Mouse (Mus musculus) neural tube, embryonic 13.5 days (tissue): ENCODE data around the gene Capn5. TPM values are rescaled to one million over a fixed set of nuclear protein-coding genes. Genes with fewer than 3 reads are reported as not detected.
A peak's percentile ranks its signal among the peaks of the same experiment; 100 is the strongest.

ENCODE experiments used
- ATAC-seq: fragments of 200-750 bp; cut with Nextera tagmentation; 2 replicates; pipeline ENCODE4 v1.8.0; 2017; ENCODE audit warnings: low read depth, mild to moderate bottlenecking, moderate TSS enrichment, moderate library complexity
- H3K27ac ChIP-seq: fragments of 300-500 bp; sonication (generic); replicated peaks from 2 replicates; pipeline ENCODE4 v1.5.1; 2015; ENCODE audit warnings: moderate library complexity, mild to moderate bottlenecking, inconsistent platforms
- H3K27me3 ChIP-seq: fragments of 300-500 bp; sonication (generic); 2 replicates; pipeline ENCODE4 v1.6.1; 2015; ENCODE audit warnings: mild to moderate bottlenecking, inconsistent platforms
- H3K36me3 ChIP-seq: fragments of 300-500 bp; sonication (generic); 2 replicates; pipeline ENCODE4 v1.6.1; 2015; ENCODE audit warnings: mild to moderate bottlenecking, inconsistent platforms
- H3K4me1 ChIP-seq: fragments of 300-500 bp; sonication (generic); replicated peaks from 2 replicates; pipeline ENCODE4 v1.6.1; 2015; ENCODE audit warnings: inconsistent platforms
- H3K4me2 ChIP-seq: fragments of 300-500 bp; sonication (generic); 2 replicates; pipeline ENCODE4 v1.6.1; 2015; ENCODE audit warnings: inconsistent platforms, mild to moderate bottlenecking, moderate library complexity
- H3K4me3 ChIP-seq: fragments of 300-500 bp; sonication (generic); 2 replicates; pipeline ENCODE4 v1.5.1; 2015; ENCODE audit warnings: mild to moderate bottlenecking, inconsistent platforms
- H3K9ac ChIP-seq: fragments of 300-500 bp; sonication (generic); 2 replicates; pipeline ENCODE4 v1.6.1; 2015; ENCODE audit warnings: moderate library complexity, mild to moderate bottlenecking, inconsistent platforms
- H3K9me3 ChIP-seq: fragments of 300-500 bp; sonication (generic); 2 replicates; pipeline ENCODE4 v1.6.1; 2016; ENCODE audit warnings: inconsistent platforms
- WGBS: fragments of 180-500 bp; shearing (Covaris S2); methylation state at CpG from one replicate; pipeline ENCODE4 v1.1.7; 2015; 5-methylcytosine and 5-hydroxymethylcytosine counted together
- polyA plus RNA-seq: library from polyadenylated mRNA; unstranded; fragments of >200 nt; fragmentation: Nextera tagmentation; extraction: Ambion mirVana; gene quantifications from 2 replicates; pipeline ENCODE4 v1.2.1, GENCODE M21; 2015

The Capn5 gene
- polyA plus RNA-seq, 1 experiment from 2014 or later = 20.8 TPM

DNA sequence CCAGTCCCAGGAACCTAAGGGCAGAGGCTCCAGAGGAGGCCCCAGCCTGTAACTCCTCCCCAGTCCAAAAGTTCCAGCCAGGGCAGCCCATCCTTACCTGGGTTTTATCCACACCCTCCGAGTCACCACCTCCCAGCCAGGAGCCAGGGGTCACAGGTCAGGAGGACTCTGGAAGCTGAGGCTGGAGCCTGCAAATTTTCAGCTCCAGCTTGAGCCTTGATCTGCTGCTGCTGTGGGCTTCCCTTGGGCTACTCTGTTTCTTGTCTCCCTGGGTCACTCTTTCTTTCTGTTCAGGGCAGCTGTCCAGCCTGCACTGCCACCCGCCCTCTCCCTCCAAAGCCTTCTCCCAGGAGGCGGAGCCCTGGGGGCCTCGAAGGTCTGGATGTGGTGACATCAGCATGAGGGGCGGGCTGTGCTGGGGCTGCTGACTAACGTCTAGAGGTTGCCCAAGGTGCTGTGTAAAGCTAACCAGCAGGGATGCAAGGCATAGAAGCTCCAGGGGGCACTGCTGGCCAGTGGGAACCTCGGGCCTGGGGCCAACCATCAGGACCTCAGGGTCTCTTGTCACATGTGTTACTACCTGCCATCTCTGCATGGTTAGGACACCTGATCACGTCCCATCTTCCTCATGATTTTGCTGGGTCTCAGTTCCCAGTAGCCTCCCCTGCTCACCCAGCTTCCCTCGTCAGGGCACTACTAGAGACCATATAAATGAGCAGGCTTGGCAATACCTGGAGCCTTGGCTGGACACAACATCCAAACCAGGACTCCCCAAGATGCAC lies 58.7 kb downstream of the Capn5 start, which contains the start of gene Myo7a:
TSS of gene Myo7a (minus strand) at position 346 of the 782 bp plus-strand sequence.
- H3K9ac ChIP-seq = peak within 1 kb of the TSS; percentile 61
- WGBS = 40% methylated on average over 9 of the region's 9 CpGs

DNA sequence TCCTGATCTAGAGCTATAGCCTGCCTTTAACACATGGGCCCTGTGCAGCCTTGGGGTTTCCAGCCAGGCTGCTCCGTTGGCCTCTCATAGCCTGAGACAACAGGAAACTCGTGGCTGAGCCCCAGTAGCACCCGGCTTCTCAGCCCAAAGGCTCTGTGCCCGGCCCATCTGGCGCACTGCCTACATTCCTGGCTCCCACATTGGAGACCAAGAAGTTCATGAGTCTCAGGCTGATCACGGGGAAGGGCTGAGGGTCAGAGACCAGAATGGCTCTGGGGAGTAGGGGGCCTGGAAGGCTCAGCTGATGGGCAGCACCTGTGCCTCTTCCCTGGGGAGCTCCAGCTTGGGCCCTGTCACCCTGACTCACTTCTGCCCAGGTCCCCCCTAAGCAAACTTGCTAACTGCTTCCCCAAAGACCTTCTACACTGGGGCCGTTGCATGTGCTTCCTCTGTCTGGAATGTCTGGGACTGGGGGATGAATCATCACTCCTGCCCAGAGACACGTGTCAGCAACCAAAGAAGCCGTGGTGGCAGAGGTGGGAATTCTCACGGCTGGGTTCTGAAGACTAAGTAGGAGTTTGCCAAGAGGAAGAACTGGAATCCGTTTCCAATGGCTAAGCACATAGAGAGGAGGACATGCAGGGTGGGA lies 60.9 kb downstream of the Capn5 start:
- ATAC-seq = no peak
- peaks cover 14% of the 10 kb centered on the region; the same call in 1 of the 2 replicates for H3K4me1 ChIP-seq
- WGBS = 70% methylated on average over 11 of the region's 11 CpGs
- H3K9me3 ChIP-seq = no peaks in the 10 kb centered on the region
- H3K27me3 ChIP-seq = peaks cover 5% of the 10 kb centered on the region; the same call in 1 of the 2 replicates
- H3K4me2 ChIP-seq = no peak overlapping the region
- no peak overlapping the region for H3K4me3 ChIP-seq
- 0 out of 2 replicates have a peak overlapping the region, but pooled peaks have one; percentile 5 for H3K9ac ChIP-seq
- no peaks in the 10 kb centered on the region for H3K36me3 ChIP-seq
- H3K27ac ChIP-seq = no peak overlapping the region

More for the DNA sequence above, 58.7 kb downstream of the Capn5 start, which contains the start of gene Myo7a:
- no peaks in the 10 kb centered on the region for H3K9me3 ChIP-seq
- H3K4me3 ChIP-seq = peak within 1 kb of the TSS; percentile 24
- peaks cover 9% of the 10 kb centered on the region; the same call in 1 of the 2 replicates for H3K36me3 ChIP-seq
- peak; percentile 24; the same call in 1 of the 2 replicates for ATAC-seq
- no peak within 1 kb of the TSS for H3K27ac ChIP-seq
- H3K4me2 ChIP-seq = peak within 1 kb of the TSS; percentile 57
- no peaks in the 10 kb centered on the region for H3K27me3 ChIP-seq
- H3K4me1 ChIP-seq = peaks cover 14% of the 10 kb centered on the region; the same call in 1 of the 2 replicates

DNA sequence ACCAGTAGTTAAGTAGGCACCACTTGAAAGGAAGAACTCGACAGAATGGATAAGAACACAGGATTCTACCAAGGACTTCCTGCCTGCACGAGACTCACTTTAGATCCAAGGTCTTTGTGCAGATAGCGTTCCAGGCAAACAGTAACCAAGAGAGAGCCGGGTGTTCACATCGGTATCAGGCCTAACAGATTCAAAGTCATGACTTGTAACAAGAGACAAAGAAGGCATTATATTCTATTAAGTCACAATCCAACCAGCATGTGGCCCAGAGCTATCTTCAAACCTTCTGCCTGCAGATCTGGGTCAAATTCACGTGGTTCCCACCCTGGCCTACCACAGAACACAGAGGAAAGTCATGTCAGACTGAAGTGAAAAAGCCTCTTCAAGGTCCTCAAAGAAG lies 63.4 kb downstream of the Capn5 start:
- Histone ChIP-seq H3K27me3 (peaks cover 23% of the 10 kb centered on the region), H3K27ac (no peak overlapping the region), H3K9ac (no peak overlapping the region), H3K4me3 (no peak overlapping the region), H3K36me3 (no peaks in the 10 kb centered on the region), H3K4me1 (peaks cover 16% of the 10 kb centered on the region), H3K4me2 (no peak overlapping the region), H3K9me3 (no peaks in the 10 kb centered on the region)
- ATAC-seq = no peak
- 69% methylated on average over 6 of the region's 6 CpGs for WGBS

DNA sequence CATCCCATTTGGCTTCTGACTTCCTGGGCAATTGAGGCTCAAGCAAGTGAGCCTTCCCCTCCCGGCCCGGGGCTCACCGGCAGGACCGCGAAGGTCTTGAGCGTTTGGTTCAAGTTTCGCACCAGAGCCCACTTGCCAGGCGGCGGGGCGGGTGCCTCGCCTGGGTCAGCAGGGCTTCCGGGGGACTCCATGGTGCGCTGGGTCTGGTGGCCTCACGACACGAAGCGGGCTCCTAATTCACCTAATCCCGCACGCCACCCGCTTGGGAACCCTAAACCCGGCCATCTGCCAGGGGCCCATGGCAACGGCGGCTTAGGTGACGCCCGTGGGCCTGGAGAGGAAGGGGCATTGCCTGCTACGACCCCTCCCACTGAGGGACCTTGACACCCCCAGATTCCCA lies 66.8 kb downstream of the Capn5 start:
- Histone ChIP-seq H3K9ac (0 out of 2 replicates have a peak overlapping the region, but pooled peaks have one; percentile 44), H3K27ac (no peak overlapping the region), H3K27me3 (peaks cover 23% of the 10 kb centered on the region), H3K4me1 (peaks cover 7% of the 10 kb centered on the region), H3K4me3 (no peak overlapping the region; the same call in 1 of the 2 replicates), H3K9me3 (no peaks in the 10 kb centered on the region), H3K36me3 (no peaks in the 10 kb centered on the region), H3K4me2 (peak overlapping the region; percentile 48)
- 9% methylated on average over 24 of the region's 25 CpGs for WGBS
- 0 out of 2 replicates have a peak, but pooled peaks have one; percentile 25 for ATAC-seq

DNA sequence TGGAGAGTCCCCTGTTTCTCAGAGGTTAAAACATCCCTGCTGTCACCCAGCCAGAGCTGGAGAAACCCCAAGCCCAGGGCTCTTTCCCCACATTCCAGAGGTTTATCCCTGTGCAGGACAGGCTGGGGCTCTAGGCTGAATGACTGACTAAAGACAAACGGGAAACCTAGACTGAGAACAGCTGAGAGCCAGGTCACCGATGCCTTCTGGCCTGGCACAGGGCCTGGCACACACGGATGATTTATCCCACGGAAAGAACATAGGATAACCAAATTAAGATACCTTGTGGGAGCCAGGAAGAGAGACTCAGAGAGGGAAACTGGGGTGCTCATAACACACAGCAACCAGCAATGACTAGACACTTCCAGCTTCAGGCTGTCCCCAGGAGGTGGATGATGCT lies 68.3 kb downstream of the Capn5 start:
- no peaks in the 10 kb centered on the region for H3K36me3 ChIP-seq
- no peaks in the 10 kb centered on the region for H3K9me3 ChIP-seq
- peaks cover 23% of the 10 kb centered on the region for H3K27me3 ChIP-seq
- no peak overlapping the region for H3K9ac ChIP-seq
- WGBS = 86% methylated on average over 4 of the region's 4 CpGs
- H3K4me3 ChIP-seq = no peak overlapping the region
- no peak overlapping the region for H3K4me2 ChIP-seq
- H3K4me1 ChIP-seq = peaks cover 7% of the 10 kb centered on the region
- H3K27ac ChIP-seq = no peak overlapping the region
- ATAC-seq = no peak

DNA sequence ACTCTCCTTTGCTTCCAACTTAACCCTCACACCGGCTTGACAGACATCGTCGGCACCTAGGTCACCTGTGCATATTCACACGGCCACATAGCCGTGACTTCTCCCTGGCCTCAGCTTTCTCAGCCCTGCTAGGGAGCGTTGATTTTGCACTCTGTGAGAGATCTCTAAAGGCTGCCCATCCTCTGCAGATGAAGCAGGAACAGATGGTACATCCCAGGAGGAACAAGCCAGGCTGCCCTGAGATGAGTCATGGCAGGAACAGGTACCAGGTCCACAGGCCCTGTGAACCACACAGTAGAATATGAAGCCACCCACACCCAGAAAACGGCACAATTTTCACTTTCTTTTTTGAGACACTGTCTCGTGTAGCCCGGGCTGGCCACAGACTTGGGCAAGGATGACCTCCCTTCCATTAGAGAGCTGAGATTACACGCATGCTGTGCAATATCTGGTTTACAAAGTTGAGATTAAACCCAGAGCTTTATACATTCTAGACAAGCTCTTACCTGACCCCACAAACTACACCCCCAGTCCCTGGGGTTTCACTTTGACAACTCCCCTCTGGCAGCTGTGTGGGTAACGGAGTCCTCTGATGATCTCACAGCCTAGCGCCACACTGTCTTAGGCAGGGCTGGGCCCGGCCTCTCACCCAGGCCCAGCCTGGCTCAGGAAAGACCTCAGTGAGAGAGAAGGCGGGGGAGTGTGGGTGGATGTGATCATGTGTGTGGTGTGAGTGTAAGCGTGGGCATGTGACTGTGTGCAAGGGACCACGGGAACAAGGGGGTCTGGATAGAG lies 69.2 kb downstream of the Capn5 start:
- no peak overlapping the region for H3K27ac ChIP-seq
- H3K4me3 ChIP-seq = no peak overlapping the region
- no peaks in the 10 kb centered on the region for H3K36me3 ChIP-seq
- H3K4me2 ChIP-seq = no peak overlapping the region
- WGBS = 87% methylated on average over 16 of the region's 16 CpGs
- no peaks in the 10 kb centered on the region for H3K9me3 ChIP-seq
- H3K9ac ChIP-seq = no peak overlapping the region
- ATAC-seq = no peak
- peaks cover 23% of the 10 kb centered on the region for H3K27me3 ChIP-seq
- peaks cover 7% of the 10 kb centered on the region for H3K4me1 ChIP-seq

DNA sequence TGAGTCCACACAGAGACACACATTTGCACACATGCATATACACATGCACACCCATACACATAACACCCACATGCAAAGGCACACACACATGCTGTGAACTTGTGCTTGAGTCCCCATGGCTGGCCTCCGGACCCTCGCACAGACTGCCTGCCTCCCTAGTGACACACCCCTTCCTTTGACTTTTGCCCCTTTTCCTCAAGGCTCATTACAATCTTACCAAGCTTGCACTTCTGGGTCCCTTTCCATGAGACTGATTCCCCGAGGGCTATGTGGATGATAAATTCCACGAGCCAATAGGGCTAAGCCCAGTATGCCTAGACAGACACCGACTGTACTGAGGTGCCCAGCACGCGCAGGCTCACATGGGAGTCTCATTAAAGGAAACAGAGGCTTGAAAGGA lies 71.8 kb downstream of the Capn5 start:
- H3K4me3 ChIP-seq = no peak overlapping the region
- no peak overlapping the region for H3K4me2 ChIP-seq
- WGBS = 87% methylated on average over 7 of the region's 7 CpGs
- no peak overlapping the region for H3K27ac ChIP-seq
- no peak overlapping the region for H3K9ac ChIP-seq
- H3K36me3 ChIP-seq = no peaks in the 10 kb centered on the region
- H3K9me3 ChIP-seq = no peaks in the 10 kb centered on the region
- no peak for ATAC-seq
- H3K27me3 ChIP-seq = peaks cover 10% of the 10 kb centered on the region
- peaks cover 19% of the 10 kb centered on the region for H3K4me1 ChIP-seq

DNA sequence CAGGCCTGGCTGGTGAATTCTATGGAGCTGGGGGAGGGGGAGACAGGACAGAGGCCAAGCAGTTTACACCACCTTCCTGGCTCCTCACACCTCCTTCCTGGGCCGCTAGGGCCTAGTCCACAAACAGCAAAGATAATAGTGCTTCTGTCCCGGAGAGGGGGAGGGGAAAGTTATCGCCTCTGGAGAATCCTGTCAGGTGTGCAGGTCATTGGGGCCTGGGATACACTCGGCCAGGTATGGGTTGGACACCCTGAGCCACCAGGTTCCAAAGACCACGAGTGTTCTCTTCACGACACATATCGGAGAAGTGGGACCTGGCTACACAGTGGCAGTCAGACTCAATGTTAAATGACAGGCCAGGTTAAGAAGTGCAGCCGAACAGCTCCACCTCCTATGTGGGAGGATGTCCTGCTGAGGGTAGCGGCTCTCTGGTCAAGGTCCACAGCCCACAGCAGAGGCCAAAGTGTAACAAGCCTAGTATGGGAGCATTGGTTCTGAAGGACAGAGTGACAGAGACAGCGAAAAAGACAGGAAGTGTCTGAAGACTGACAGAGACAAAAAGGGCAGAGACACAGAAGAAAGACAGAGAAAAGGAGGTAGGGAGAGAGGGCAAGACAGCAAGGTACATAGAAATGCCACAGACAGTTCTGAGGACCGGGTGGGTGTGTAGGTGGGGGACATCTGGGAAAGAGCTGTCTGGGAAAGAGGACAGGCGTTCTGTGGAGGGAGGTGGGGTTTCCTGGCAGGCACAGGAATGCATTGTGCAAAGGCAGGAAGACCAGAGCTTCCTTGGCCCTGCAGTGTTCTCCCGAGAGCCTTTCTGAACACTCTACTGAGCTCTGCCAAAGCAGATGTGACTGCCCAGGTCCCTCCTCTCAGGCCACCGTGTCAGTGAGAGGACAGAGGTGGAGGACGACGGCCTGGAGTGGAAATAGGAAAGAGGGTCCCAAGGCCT lies 73.3 kb downstream of the Capn5 start:
- Histone ChIP-seq H3K4me2 (no peak overlapping the region), H3K4me3 (no peak overlapping the region), H3K27ac (no peak overlapping the region), H3K27me3 (no peaks in the 10 kb centered on the region), H3K4me1 (peaks cover 16% of the 10 kb centered on the region), H3K9me3 (no peaks in the 10 kb centered on the region), H3K36me3 (no peaks in the 10 kb centered on the region), H3K9ac (0 out of 2 replicates have a peak overlapping the region, but pooled peaks have one; percentile 19)
- no peak for ATAC-seq
- 66% methylated on average over 16 of the region's 16 CpGs for WGBS

DNA sequence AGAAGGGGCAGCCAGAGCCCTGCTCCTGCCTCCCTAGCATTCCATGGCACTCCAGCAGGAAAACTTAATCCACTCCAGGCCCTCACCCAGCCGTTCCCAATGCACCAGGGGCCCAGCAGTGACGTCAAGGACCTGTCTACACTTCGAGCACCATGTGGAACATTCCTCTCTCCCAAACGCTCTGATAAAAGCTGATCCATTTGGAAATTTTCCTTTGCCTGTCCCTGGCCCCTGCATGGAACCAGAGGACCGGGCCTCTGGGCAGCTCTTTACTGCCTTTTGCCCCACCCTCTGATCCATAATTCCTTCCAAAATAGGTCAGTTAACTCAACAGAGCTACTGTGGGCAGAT lies 74.2 kb downstream of the Capn5 start:
- 74% methylated on average over 5 of the region's 5 CpGs for WGBS
- peak; percentile 16; the same call in 1 of the 2 replicates for ATAC-seq

DNA sequence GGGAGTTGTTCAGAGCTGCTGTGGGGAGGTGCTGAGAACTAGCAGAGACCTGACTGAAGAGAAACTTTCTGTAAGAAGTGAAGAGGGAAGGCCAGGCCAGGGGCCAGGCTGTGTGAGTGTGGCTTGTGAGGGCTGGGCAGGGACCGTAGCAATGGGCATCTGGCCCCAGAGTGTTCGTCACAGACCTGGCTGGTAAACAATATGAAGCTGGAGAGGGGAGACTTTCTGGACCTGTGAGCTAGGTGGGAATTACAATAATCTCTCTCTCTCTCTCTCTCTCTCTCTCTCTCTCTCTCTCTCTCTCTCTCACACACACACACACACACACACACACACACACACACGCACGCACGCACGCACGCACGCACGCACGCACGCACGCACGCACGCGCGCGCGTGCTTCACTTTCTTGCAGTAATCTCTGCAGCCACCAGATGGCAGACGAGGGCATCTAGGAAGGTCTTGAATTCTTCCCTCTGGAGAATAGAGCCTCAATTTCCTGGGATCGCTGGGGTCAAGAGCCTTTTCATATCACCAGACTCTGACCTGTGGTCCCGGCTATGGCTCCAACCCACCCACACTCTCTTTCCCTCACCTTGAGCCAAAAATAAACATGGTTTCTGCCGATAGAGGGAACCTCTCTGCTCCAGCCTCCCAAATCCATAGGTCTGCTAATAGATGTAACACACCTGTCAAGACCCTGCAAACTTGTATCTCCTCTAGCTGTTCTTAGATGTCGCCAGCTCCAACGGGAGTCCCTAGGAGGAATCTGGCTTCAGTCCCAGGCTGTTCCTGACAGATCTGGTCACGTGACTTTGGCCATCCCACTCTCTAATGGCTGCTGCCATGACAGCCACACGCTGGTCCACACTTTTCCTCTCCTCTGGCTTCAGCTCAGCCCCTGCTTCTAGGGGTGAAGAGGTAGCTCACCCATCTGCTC lies 74.8 kb downstream of the Capn5 start:
- Histone ChIP-seq H3K4me1 (peaks cover 16% of the 10 kb centered on the region), H3K27ac (peak overlapping the region; percentile 46; the same call in 1 of the 2 replicates)
- peak; percentile 78 for ATAC-seq

More for the DNA sequence above, 74.2 kb downstream of the Capn5 start:
- Histone ChIP-seq H3K9me3 (no peaks in the 10 kb centered on the region), H3K4me1 (peaks cover 16% of the 10 kb centered on the region), H3K27ac (no peak overlapping the region), H3K4me3 (no peak overlapping the region), H3K36me3 (no peaks in the 10 kb centered on the region), H3K4me2 (no peak overlapping the region), H3K9ac (no peak overlapping the region), H3K27me3 (no peaks in the 10 kb centered on the region)

More for the DNA sequence above, 74.8 kb downstream of the Capn5 start:
- Histone ChIP-seq H3K27me3 (no peaks in the 10 kb centered on the region), H3K4me2 (peak overlapping the region; percentile 55), H3K36me3 (no peaks in the 10 kb centered on the region), H3K4me3 (peak overlapping the region; percentile 25), H3K9ac (peak overlapping the region; percentile 70), H3K9me3 (no peaks in the 10 kb centered on the region)
- WGBS = 23% methylated on average over 15 of the region's 26 CpGs
